Mouse (Mus musculus): ENCODE data around the gene Spag9. TPM values are rescaled to one million over a fixed set of nuclear protein-coding genes. Genes with fewer than 3 reads are reported as not detected.

Spag9 gene
- polyA plus RNA-seq (2012; rRNA removed) = 46.4 and 64.9 TPM in 2 replicates

GRCm38 (mm10) chr11:93995720-93996305, at the start of gene Spag9:
Spag9 (plus strand) TSS chr11:93996091.

GRCm38 (mm10) chr11:93956159-93956558, 39.7 kb upstream of the Spag9 start, which contains the start of gene Nme2:
Nme2 (minus strand) TSS chr11:93956259.

GRCm38 (mm10) chr11:93968005-93968847, 27.7 kb upstream of the Spag9 start, which contains the start of the genes Gm20390 and Nme1:
Gm20390 (minus strand) TSS chr11:93968293.
Nme1 (minus strand) TSS chr11:93968521.

Other genes starting within 250 kb of the Spag9 start
- 7.3 and 8.8 TPM in 2 replicates for gene Utp18, start 110.3 kb upstream of the Spag9 start, polyA plus RNA-seq (2012; rRNA removed)
- 3.5 and 5.0 TPM in 2 replicates for gene Mbtd1, start 110.2 kb upstream of the Spag9 start, polyA plus RNA-seq (2012; rRNA removed)
- gene Nme2, start 39.8 kb upstream of the Spag9 start, polyA plus RNA-seq (2012; rRNA removed) = 222 and 256 TPM in 2 replicates
- gene Gm20390, start 27.8 kb upstream of the Spag9 start, polyA plus RNA-seq (2012; rRNA removed) = 14.2 and 14.7 TPM in 2 replicates
- 58.4 and 101 TPM in 2 replicates for gene Nme1, start 27.6 kb upstream of the Spag9 start, polyA plus RNA-seq (2012; rRNA removed)
- 73.8 and 86.5 TPM in 2 replicates for gene Tob1, start 215.4 kb downstream of the Spag9 start, polyA plus RNA-seq (2012; rRNA removed)
- gene Wfikkn2, start 249.9 kb downstream of the Spag9 start, polyA plus RNA-seq (2012; rRNA removed) = 4.3 and 5.1 TPM in 2 replicates

Measured in ovary, adult 2 months (tissue).